Mouse (Mus musculus) testis, postnatal 10 days (tissue): ENCODE results near the gene Zfp281.

Experiments used
- DNase-seq: peaks from one replicate; pipeline ENCODE4 v3.0.0; 2021; ENCODE audit warnings: low spot score

The Zfp281 gene

GRCm38 (mm10) chr1:136624146-136625018 is at the start of gene Zfp281:
Gene Zfp281 (plus strand): TSS chr1:136624901.
- DNase-seq, result peak; percentile 97

GRCm38 (mm10) chr1:136577890-136578663 is 46.6 kb upstream of the Zfp281 start:
- DNase-seq, result no peak

- DNase-seq, result no peak
These were observed 45.3 kb upstream of the Zfp281 start for GRCm38 (mm10) chr1:136579360-136579759.

GRCm38 (mm10) chr1:136580266-136580665 is 44.4 kb upstream of the Zfp281 start:
- no peak for DNase-seq

- DNase-seq, result no peak
These were observed 42.9 kb upstream of the Zfp281 start for GRCm38 (mm10) chr1:136581841-136582240.

GRCm38 (mm10) chr1:136587761-136588405 is 36.8 kb upstream of the Zfp281 start:
- DNase-seq, result no peak

- DNase-seq, result no peak
These were observed 35.8 kb upstream of the Zfp281 start for GRCm38 (mm10) chr1:136588908-136589307.

- DNase-seq, result no peak
These were observed 32.0 kb upstream of the Zfp281 start for GRCm38 (mm10) chr1:136592741-136593140.

- DNase-seq, result no peak
These were observed 30.4 kb upstream of the Zfp281 start for GRCm38 (mm10) chr1:136594235-136594850.

- DNase-seq, result no peak
These were observed 27.9 kb upstream of the Zfp281 start for GRCm38 (mm10) chr1:136596821-136597220.

- DNase-seq, result no peak
These were observed 26.4 kb upstream of the Zfp281 start for GRCm38 (mm10) chr1:136598286-136598685.

- no peak for DNase-seq
These were observed 24.6 kb upstream of the Zfp281 start for GRCm38 (mm10) chr1:136600067-136600466.

GRCm38 (mm10) chr1:136600647-136601345 is 23.9 kb upstream of the Zfp281 start:
- no peak for DNase-seq

GRCm38 (mm10) chr1:136601346-136601888 is 23.3 kb upstream of the Zfp281 start:
- no peak for DNase-seq

- no peak for DNase-seq
These were observed 22.4 kb upstream of the Zfp281 start for GRCm38 (mm10) chr1:136602303-136602702.

- no peak for DNase-seq
These were observed 20.5 kb upstream of the Zfp281 start for GRCm38 (mm10) chr1:136604190-136604589.

GRCm38 (mm10) chr1:136605790-136606189 is 18.9 kb upstream of the Zfp281 start:
- no peak for DNase-seq

- DNase-seq, result no peak
These were observed 18.4 kb upstream of the Zfp281 start for GRCm38 (mm10) chr1:136606278-136606677.

GRCm38 (mm10) chr1:136608339-136609261 is 16.1 kb upstream of the Zfp281 start:
- DNase-seq, result no peak

GRCm38 (mm10) chr1:136611803-136612202 is 12.9 kb upstream of the Zfp281 start:
- no peak for DNase-seq
